Mouse (Mus musculus) layer of hippocampus, postnatal 14 days (tissue): Measurements from ENCODE around the gene Tmppe. TPM values are rescaled to one million over a fixed set of nuclear protein-coding genes. Genes with fewer than 3 reads are reported as not detected.
"Not testable (repeated sequence)": the region's sequence is repeated elsewhere in the genome, so short reads cannot be mapped to it uniquely, and the experiment has no call there.

Experiments used
- DNase-seq, 2 experiments: peaks; one replicate each; pipeline ENCODE4 v3.0.0; 2021 to 2022; ENCODE audit warnings: low spot score in 2 of 2, mixed read lengths in 1 of 2
- total RNA-seq, 2 experiments: library from RNA; stranded (reverse); gene quantifications; 2 replicates each; pipeline ENCODE4 v1.2.3; 2021

The Tmppe gene
- total RNA-seq, 2 experiments from 2014 or later = 8.9 to 9.4 TPM

DNA sequence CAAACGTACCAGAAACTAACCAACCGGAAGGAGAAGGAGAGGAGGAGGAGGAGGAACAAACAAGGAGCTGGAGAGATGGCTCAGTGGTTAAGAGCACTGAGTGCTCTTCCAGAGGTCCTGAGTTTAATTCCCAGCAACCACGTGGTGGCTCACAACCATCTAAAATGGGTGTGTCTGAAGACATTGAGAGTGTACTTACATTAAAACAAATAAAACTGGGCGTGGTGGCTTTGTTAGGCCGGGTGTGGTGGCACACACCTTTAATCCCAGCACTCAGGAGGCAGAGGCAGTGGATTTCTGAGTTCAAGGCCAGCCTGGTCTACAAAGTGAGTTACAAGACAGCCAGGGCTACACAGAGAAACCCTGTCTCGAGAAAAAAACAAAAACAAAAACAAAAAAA is 6.8 kb upstream of the Tmppe start:
- not testable (repeated sequence) for DNase-seq

DNA sequence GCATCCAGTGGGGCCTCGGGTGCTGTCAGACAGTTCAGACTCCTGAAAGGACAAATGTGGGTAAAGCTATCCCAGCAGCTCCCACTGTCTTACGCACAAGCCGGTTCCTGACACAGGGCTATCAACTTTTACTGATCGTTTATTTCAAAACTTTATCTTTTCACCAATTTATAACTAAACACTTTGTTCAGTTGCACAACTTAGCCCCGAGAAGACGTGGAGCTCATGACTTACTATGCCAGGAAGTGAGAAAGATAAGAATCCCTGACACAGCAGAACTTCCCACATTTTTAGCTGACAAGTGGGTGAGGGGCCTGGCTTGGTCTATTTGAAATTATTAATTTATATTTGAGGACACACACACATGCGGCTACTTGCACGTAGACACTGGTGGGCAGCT is 6.2 kb upstream of the Tmppe start:
- no peak for DNase-seq

DNA sequence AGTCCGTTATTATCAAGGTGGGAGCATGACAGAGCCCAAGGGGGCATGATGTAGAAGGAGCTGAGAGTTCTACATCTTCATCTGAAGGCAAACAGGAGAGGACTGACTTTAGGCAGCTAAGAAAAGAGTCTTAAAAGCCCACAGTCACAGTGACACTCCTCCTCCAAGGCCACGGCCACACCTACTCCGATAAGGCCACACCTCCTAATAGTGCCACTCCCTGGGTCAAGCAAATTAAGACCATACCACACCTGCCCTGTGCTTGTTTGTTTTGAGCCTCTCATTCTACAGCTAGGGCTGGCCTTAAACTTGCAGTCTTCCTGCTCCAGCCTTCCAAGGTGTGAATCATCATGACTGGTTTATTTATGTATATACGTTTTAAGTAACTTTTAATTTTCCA is 5.6 kb upstream of the Tmppe start:
- DNase-seq = no peak

DNA sequence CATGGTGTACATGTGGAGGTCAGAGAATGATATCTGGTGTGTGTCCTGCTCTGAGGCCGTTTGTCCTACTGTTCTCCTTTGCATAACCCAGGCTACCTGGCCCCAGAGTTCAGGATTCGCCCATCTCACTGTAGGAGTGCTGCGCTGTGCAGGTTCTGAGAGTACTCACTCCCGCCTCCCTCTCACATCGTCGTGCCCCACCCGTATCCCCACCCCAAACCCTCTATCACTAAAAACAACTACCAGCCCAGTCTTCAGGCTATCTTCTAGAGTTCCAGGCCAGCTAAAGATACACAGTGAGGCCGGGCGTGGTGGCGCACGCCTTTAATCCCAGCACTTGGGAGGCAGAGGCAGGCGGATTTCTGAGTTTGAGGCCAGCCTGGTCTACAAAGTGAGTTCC is 1.2 kb upstream of the Tmppe start:
- DNase-seq = no peak

DNA sequence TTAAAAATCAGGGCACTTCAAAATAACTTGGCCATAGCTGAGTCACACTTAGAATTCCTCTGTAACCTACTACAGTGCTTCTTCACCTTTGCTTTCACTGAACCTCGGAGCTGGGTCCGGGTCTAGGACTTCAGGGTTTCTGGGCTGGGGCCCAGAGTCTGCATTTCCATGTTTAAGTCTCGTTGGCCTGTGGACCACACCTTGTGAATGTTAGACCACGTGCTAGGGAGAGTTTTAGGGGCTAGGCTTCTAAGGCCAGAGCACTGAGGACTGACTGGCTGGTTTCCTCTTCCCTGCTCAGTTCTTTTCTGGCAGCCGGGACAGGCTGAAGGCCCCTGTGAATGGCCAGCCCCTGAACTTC is 337 bp upstream of the Tmppe start:
- DNase-seq = no peak

DNA sequence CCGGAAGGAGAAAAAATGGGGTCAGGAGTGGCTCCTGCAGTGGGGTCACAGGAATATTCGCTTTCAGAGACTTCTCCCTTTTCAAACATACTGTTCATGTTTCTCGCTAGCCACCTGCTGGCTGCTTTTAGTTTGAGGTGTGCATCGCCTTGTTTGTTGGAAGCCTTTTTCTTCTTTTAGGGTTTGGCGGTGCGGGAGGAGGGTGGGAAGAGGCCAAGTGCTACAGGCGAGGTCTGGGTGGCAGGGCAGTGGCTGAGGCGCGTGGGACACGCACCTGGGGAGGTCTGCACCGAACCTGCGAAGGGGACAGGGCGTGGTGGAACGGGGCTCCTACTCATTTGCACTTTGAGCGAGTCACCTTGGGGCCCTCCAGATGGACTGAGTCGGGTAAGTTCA is 778 bp downstream of the Tmppe start:
- DNase-seq = no peak

DNA sequence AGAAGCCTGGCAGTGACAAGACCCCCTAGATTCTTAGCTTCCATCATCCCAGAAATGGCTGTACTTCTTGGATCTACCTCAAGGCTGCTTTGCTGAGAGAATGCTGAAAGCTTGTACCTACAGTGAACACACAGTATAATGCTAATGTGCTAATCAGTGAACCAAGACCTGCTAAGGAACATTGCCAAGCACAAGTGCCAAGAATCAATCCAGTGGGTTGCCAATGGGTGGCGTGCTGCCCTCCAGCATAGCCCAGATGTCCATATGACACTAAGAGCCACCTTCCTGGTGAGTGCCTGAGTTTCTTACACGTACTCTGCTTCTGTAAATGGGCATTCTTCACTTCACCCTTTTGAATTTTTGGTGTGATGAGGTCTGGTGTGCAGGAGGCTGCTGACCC is 6.8 kb downstream of the Tmppe start:
- DNase-seq = no peak

DNA sequence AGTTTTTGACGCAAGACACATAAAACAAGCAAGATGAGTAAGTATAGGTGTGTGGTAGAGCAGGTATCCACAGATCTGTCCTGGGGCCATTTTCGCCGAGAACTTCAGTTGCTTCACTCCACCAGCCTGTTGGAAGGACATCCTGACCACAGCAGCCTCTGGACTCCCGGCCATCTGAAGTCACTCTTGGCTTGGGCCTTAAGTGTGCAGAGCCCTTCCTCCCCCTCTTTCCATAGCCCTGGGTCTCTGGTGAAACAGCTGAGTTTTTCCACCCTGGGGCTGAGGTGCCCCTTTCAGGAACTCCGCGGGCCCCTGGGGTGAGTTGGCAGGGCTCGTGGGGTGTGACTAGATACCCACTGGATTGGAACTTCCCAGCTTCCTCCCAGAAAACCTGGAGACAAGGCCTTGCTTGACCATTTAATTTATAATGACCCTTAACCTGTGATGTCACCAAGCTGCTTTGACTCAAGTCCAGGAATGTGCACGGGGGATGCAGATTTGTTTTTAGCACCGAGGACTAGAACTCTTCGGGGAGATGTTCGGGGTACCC is 9.5 kb downstream of the Tmppe start:
- DNase-seq = no peak

DNA sequence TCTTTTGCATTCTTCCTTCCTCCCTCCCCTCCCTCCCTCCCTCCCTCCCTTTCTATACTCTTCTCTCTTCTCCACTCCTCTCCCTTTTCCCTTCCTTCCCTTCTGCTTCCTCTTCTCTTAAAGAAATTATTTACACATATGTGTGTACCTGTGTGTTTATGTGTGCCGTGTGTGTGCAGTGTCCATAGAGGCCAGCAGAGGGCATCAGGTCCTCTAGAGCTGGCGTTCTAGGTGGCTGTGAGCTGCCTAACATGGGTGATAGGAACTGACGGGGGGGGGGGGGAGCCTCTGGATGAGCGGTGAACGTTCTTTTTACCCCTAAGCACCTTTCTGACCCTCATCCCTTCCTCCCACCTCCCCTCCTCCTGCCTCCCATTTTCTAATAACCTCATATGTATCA is 10.4 kb downstream of the Tmppe start:
- no peak for DNase-seq

DNA sequence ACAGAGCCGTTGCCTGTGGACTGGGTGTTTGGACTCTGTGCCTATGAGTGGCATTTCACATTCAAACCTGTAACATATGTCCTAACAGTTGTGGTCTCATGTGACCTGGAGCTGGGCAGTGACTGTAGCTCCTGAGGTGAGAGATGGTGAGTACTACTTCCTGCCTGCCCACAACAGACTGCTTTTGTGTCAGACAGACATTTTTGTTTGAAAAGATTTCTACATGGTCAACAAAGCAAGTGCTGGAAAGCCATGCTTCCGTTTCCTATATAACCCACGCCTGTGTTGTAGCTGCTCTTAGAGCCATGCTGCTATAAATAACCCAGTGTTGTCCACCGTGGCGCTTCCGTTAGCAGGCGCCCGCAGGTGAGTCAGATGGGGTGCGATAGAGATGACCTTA is 11.5 kb downstream of the Tmppe start:
- no peak for DNase-seq

DNA sequence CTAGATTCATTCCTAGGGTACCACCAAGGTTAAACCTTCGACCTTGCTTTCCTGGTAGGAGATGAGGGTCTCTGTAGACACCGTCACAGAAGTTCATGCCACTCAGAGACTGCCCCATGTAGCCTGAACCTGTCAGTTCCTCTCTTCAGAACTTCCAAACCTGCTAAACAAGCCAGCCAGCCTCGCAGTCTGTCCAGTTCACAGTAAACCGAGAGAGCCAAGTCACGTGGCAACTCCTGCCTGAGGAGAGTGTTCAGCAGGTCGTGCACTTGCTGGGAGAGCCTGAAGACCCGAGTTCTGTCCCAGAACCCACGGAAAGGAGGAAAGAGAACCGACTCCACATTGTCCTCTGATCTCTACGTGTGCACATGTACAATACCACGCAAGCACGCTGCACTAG is 13.0 kb downstream of the Tmppe start:
- DNase-seq = no peak

DNA sequence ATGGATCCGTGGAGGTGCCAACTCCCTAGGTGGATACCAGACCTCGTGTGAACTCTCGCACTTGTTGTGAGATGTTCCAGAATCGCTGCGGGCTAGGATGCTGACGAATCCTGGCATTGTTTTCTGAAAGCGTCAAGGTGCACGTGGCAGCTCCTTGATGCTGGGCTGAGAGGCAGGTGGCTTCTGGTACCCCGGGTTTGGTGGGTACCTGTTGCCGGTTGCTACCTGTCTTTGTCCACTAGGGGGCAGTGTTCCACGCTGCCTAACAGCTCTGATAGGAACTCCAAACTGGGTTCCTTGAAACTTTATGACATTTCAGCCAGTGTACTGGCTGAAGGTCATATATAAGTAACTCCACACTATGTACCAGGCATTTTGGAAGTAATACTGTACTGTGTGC is 14.8 kb downstream of the Tmppe start:
- DNase-seq = peak; percentile 35 to 43

DNA sequence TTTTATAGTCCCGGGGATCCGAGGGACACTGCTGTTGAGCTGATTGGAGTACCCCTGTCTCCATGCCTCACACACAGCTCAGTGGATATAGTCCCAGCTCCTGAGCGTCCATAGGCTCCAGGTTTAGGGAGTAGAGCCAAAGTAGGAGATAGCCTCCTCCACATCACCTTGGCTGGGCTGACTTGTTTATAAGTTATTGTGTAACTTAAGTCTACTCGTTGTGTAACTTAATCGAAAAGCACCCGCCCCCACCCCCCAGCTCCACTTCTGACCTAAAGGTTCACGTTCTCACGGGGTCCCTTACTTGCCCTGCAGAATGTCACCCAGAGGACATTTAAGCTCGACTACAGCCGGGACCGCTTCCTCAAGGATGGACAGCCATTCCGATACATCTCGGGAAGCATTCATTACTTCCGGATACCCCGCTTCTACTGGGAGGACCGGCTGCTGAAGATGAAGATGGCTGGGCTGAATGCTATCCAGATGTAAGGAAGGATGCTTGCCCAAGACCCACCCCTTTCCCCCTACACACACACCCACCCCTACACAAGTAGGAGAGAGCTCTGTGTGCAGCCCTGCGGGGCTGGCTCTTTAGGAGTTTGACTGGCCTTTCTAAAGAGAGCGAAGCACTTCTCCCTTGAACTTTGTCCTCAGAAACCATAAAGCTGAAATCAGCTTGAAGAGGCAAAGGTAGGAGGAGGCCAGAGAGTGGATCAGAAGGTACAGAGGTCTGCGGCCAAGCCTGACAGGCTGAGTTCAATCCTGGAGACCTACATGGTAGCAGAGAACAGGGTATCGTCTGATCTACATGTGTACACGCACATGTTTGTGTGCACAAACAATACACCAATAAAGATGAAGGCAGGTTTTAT is 16.0 kb downstream of the Tmppe start:
- no peak for DNase-seq

DNA sequence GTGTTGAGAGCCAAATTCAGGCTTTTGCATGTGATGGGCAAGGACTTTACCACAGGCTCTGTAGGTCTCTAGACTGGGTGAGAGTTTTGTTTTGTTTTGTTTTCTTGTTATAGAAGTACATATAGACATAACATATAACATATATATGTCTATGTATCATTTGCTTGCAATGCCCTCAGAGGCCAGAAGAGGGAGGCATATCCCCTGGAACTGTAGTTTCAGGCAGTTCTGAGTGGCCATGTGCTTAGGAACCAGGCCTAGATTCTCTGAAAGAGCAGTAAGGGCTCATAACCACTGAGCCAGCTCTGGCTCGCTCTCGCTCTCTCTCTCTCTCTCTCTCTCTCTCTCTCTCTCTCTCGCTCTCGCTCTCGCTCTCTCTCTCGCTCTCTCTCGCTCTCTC is 17.3 kb downstream of the Tmppe start:
- DNase-seq = no peak

DNA sequence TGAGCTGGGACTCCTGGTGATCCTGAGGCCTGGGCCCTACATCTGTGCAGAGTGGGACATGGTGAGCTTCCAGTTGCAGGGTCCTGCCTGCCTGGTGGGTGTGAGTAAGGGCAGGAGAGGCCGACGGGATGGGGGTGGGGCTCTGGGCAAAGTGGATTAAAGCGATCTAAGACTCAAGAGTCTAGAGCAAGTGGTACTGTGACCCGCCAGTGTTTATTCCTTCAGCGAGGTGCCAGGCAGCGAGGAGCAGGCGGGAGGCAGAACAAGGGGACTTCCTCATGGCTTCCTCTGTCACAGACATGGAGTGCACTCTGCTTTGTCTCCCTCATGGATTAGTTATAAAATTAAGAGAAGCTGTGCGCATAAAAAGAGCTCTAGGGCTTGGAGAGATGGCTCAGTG is 19.5 kb downstream of the Tmppe start:
- DNase-seq = no peak

DNA sequence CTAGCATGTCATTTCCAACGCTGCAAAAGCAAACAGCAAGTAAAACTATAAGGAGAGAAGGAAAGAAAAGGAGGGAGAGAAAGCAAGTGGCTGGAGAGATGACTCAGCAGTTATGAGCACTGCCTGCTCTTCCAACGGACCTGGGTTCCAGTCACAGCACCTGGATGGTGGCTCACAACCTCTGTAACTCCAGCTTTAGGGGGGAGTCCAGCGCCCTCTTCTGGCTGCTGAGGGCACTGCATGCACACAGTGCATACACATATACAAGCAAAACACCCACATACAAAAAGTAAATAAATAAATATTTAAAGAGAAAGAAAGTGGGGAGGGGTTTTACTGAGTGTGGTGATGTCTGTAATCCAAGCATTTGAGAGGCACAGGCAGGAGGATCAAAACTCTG is 20.1 kb downstream of the Tmppe start:
- DNase-seq = no peak

DNA sequence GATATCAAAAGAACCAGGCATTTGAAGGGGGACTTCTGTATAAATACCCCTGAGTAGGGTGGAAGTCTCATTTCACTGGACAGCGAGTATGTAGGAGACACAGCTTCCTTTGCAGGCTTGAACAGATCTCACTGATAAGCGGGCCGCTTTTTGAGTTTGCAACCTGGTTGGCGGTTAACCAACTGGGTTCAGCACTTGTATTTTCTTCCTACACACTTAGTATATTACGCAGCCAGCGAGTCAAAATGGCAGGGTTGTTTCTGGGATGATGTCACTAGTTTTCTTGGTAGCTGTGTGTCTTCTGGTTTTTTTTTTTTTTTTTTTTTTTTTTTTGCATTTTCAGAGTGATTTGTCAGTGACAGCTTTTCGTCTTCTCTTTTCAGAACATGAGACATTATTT is 20.9 kb downstream of the Tmppe start:
- no peak for DNase-seq

DNA sequence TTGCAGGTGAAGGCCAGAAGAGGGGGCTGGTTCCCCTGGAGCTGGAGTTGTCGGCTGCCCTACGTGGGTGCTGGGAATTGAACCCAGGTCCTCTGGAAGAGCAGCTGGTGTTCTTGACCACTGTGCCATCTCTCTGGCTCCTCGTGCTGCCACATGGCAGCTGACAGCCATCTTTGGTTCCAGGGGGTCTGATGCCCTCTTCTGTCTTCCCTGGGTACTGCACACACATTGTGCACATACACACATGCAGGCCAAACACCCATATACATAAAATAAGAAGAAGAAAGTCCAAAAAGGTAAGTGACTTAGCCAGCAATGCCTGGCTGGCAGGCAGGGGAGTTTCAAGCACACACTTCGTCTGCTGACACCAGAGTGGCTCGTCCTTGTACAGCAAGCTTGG is 24.7 kb downstream of the Tmppe start:
- DNase-seq = no peak

DNA sequence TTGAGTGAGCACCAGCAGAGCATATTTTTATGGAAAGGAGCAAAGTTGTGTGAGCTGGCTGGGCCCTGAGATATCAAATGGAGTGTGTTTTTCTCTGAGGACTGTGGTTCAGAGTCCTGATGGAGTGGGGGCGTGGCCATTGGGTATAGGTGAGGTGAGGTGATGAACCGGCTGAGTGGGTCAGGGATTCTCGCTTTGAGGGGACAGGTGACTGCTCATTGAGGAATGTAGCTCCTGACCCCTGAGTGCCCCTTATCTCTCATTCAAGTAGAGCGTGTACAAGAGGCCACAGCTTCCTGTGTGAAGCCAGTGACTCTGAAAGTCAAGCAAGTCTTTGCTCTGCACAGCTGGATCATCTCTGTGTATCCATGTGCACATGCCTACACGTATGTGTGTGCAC is 25.3 kb downstream of the Tmppe start:
- DNase-seq = no peak

DNA sequence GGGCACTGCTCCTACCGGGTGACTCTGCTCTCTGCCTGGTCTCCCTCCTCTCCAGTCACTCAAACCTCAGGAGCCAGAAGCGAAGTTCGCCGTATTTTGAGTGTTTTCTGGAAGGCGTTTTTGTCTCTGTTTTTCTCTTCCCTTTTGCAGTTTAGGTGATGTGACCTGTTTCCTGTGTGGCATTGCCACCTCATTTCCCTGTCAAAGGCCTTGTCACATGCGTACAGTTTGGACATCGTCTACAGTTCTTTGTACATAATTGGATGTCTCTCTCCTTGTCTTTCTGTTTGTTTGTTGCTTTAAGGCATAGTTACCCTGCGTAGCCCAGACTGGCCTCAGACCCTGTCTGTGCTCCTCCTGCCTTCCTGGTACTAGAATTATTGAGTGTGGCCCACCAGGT is 26.5 kb downstream of the Tmppe start:
- no peak for DNase-seq

DNA sequence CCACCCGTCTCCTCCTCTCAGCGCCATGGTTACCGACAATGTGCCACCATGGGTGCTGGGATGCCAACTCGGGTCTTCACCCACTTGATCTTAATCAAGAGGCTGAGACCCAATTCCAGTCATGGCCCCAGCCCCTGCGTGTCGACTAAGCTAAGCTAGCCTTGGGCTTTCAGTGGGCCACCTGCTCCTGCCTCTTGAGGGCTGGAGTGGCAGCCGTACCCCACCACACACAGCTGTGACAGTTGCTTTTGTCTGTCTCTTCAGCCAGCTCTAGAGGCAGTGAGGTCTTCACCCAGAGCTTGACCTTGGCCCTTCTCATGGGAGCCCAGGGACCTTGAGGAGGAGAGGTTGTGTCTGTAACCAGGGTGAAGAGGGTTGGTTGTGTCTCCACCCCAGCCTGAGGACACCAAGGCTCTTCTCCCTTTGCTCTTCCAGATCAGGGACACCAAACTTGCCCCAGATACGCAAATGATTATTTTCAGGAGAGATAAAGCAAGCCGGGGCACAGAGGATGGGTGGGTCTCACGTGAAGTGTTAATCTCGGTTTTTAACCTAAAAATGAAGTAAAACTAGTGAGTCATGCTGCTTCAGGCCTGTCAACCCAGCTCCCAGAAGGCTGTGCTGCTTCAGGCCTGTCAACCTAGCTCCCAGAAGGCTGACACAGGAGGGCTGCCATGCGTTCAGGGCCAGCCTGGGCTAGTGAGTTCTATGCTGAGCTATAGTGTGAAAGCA is 27.4 kb downstream of the Tmppe start:
- no peak for DNase-seq

DNA sequence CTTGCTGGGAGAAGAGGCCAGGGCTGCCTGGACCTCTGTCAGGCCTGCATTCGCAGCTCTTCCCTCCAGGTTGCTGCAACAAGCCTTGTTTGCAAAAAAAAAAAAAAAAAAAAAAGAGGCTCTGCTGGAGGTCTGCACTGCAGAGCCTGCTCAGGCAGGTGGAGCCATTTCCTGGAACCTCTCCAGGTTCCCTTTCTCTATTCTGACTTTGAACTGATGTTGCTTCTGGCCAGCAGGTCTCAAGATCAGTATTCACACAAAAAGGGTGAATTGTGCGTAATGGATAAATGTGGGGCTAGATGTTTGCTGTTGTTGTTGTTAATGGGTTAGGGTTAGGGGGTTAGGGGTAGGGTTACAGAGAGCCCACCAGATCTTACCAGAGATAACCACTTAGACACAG is 34.8 kb downstream of the Tmppe start:
- DNase-seq = no peak

DNA sequence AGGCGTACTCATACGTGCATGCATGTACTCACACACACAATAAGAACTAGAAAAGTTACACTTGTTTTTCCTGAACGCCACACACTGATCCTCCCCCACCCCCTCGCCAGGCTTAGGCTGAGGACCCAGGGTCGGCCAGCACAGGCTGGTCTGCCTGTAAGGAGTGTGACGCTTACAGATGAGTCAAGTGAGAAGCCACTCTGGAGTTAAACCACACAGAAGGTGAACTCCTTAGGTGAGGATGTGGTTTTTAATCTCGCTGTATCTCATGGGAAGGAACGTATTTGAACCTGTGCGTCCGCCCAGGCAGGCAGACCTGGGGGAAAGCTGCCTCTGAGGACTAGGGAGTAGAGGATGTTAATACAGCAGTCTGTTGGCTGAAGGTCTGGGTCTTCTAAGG is 39.6 kb downstream of the Tmppe start:
- DNase-seq = no peak
